Mouse (Mus musculus) brain, adult 10 weeks (tissue): ENCODE data around the gene Prr14l. TPM values are rescaled to one million over a fixed set of nuclear protein-coding genes. Genes with fewer than 3 reads are reported as not detected.

Experiments used
- polyA plus RNA-seq: library from polyadenylated mRNA; stranded (reverse); fragments of 350-450 nt; fragmentation: Illumina TruSeq; extraction: RNeasy Lipid Tissue Mini Kit (QIAGEN cat#74804); gene quantifications from one replicate; pipeline ENCODE4 v1.2.3, GENCODE M21; 2015; ENCODE audit warnings: low read depth, low replicate concordance

The Prr14l gene
- 14.6 TPM for polyA plus RNA-seq

GRCm38 (mm10) chr5:32853731-32854507 is at the start of gene Prr14l:
Prr14l (minus strand) TSS chr5:32854256.

GRCm38 (mm10) chr5:32863253-32864228 is 9.5 kb upstream of the Prr14l start, which contains the start of gene Depdc5:
Depdc5 (plus strand) TSS chr5:32863701.

GRCm38 (mm10) chr5:32827009-32827408 is 27.0 kb downstream of the Prr14l start, which contains the start of gene Gm20671:
Gm20671 (minus strand) TSS chr5:32827109.

GRCm38 (mm10) chr5:32785313-32785915 is 68.6 kb downstream of the Prr14l start, which contains the start of gene Pisd:
Pisd (minus strand) TSS chr5:32785646.

Other genes with a start within 250 kb of the Prr14l start
- gene Yes1, start 243.1 kb downstream of the Prr14l start, polyA plus RNA-seq = 10.4 TPM
- 71.2 TPM for gene Pisd, start 68.6 kb downstream of the Prr14l start, polyA plus RNA-seq
- gene Gm20671, start 27.1 kb downstream of the Prr14l start, polyA plus RNA-seq = not detected
- gene Depdc5, start 9.4 kb upstream of the Prr14l start, polyA plus RNA-seq = 39.2 TPM
- gene Ywhah, start 164.6 kb upstream of the Prr14l start, polyA plus RNA-seq = 1,559 TPM
- gene Slc5a1, start 250.0 kb upstream of the Prr14l start, polyA plus RNA-seq = 0.16 TPM